Mouse (Mus musculus) kidney, postnatal 14 days (tissue): Measurements from ENCODE around the gene Prdx5.
A peak's percentile ranks its signal among the peaks of the same experiment; 100 is the strongest.

Source experiments
- DNase-seq: peaks from one replicate; pipeline ENCODE4 v3.0.0; 2022; ENCODE audit warnings: mixed read lengths

The Prdx5 gene

DNA sequence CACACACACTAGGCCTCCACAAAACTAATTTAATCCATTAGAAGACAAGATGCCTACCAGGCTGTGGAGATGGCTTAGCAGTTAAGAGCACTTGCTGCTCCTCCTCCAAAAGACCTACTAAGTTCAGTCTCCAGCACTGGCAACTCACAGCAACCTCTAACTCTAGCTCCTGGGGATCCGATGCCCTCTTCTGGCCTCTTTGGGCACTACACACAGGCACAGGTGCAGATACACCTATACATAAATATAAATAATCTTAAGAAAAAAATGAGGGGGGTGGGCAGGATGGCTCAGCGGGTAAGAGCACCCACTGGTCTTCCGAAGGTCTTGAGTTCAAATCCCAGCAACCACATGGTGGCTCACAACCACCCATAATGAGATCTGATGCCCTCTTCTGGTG is 26.4 kb upstream of the Prdx5 start:
- DNase-seq, result no peak

DNA sequence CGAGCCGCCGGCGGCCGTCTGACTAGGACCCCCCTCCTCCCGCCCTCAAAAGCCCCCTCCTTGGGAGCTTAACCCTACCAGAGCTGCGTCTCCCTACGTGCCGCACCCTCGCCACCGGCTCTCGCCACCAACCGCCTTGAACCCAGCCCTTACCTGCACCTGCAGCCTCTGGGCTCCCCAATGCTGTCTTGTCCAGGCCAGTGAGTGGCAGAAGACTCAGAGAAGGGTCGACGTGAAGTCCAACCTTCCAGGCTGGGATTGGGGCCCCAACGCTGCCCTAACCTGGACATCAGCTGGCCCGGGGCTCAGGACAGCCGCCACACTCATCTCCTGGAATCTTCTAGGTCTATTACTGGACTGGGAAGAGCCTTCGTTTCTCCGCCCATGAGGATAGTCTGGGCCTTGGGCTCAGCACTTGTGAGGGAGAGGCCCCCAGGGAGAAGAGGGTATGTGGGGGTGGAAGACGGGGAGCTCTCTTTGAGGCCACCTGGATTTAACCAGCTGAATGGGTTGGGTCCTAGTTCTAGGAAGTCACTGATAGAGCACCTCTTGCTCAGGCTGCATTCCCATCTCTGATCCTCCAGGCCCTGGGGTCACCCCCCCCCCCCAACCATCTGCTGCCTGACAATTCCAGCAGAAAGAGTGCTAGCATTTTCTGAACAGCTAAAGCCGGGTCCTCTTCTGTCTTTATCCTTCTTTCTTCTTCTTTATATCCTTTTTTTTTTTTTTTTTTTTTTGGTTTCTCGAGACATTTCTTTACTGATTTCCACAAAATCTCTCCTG is 24.5 kb upstream of the Prdx5 start, which contains the start of gene Kcnk4:
Gene Kcnk4, minus strand, starts transcription at position 321 of the 783 bp plus-strand sequence.
- DNase-seq, result no peak

DNA sequence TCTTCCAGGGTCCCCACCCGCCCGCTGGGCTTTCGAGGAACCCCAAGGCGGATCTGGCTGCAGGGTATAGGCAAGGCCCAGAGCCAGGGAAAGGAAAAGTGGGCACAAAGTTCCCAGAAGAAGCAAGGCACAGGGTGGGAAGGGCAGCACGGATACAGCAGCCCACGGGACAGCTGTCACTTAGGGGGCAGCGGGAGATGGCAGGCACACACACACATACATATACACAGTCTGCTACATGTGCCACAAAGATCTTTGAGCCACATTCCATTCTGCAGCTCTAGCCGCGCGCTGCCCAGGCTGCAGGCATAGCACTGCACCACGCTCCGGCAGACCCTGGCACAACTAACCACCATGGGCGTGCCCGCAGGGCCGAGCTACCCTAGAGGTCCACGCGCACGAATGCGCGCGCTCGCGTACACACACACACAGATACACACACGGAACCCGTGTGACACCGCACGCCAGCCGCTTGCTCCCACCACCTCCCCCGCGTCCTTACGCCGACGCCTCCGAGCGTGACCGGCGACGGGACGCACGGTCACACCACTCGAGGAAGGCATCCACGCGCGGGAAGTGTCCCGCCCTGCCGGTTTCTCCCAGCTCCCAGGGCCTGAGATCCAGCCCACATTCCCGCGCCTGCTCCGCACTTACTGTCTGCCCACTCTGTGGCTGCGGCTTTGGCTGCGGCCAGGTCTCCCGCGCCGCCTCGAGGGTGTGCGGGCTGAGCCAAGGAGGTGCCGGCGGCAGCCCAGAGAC is 23.7 kb upstream of the Prdx5 start:
- DNase-seq, result peak; percentile 56

DNA sequence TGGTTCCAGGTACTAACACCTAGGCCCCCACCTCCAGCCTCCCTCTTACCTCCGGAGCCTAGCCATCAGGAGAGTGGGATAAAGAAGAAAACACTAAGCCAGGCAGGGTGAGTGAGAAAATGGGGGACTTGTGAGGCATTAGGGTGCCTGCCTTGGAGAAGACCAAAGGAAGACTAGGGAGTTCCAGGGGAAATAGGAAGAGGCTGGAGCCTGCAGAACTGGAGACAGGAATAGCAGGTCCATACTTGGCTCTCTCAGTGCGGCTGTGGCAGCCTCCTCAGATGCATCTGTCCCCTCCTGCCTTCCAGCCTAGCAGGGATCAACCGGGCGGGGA is 23.2 kb upstream of the Prdx5 start:
- DNase-seq, result no peak

DNA sequence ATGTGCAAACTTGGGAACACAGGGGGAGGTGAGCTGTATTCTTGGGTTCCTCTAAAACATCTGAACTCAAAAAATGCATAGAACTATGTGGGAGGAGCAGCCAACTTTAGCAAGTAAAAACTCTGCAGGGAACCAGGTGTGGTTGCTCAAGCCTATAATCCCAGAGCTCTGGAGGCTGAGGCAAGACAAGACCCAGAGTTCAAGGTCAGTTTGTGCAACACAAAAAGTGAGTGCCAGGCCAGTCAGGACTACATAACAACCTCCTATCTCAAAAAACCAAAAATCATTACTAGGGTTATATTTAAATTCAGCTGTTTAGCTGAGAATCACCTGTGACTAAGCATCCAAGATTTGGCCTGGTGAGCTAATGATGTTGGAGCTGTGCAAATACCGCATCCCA is 22.1 kb upstream of the Prdx5 start:
- no peak for DNase-seq

DNA sequence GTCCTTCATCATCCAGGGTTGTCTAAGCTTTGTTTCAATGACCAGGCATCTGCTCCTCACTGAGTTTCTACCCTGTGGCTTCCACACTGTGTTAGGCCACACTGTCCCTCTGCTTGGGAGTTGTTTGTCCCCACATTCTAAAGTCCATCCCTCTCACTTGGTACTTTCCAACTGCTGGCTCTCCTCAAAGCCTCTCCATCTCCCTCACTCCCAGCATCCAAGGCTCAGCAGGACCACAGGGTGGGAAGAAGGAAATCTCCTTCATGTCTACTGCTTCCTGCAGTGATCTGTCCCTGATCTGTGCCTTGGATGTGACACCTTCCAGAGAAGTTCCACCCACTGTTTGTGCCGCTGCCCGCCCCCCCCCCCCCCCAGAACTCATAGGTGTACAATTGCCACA is 21.1 kb upstream of the Prdx5 start:
- DNase-seq, result no peak

DNA sequence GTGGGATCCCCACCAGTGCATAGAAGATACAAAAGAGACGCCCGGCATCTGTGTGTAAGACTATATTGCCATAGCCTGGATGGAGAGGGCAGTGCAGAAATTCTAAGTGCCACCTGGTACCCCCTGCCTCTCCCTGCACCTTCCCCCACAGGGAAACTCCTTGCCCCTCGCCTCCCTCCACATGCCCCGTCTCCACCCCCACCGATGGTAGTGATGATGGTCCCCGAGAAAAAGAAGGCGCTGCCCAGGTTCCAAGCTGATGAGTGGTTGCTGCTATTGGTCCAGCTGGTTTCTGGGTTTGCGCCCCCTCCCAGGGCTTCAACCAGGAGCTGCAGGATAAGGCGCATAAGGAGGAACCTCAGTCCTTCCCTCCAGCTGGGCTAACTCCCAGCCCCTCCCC is 18.2 kb upstream of the Prdx5 start:
- no peak for DNase-seq

DNA sequence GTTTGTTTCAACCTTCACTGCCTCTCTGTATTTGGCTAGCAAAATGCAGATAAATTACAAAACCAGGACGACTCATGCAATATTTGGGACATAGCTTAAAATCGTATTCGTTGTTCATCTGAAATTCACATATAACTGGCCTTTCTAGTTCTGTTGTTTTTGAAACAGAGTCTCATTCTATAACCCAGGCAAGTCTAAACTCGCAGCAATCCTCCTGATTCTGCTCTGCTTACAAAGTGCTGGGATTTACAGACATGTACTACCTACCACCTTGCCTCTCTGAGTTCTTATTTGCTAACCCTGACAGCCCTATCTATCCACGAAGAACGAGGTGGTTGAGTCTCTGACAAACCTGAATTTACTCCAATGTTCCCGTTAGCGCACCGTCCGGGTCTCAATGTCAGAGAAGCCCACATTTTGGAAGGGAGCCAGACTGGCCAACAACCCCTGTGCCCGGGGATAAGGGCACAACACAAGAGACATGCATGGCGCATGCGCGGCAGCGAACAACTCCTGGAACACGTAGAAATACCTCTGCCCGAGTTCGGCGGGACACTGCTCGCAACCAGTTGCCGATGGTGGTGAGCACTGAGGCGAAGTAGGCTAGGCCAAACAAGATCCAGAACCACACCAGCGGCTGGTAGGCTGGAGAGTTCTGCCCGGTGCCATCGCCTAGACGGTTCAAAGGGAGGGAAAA is 16.8 kb upstream of the Prdx5 start:
- peak; percentile 74 for DNase-seq

DNA sequence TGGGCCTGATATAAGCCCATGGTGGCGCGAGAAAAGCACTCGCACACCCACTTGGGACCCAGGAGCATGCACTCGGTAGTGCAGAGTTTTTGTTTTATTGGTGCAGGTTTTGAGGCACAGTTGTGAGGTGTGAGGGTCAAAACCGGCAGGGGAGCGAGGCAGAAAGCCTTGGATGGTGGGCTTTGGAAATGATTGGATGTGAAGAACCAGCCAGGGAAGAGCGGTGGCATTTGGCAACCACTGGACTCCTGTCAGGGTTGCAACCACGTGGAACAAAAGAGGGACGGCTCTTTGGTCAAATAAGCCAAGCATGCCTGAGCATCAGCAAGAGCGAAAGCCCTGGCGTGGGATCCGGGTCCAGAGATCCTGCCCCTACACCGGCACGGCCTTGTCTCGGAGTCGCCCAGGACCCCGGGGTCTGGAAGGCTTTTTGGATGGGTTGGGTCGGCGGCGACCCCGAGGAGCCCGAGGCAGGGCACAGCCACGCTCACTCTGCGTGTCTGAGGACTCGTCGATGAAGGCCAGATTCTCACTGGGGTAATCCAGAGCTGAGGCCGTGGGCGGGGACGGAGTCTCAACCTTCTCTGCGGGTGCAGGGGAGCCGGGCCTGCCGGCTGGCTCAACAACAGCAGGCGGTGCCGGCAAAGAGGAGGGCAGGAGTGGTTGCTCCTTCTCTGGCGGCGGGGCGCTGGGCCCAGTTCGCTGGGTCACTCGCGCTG is 15.9 kb upstream of the Prdx5 start:
- DNase-seq, result no peak

DNA sequence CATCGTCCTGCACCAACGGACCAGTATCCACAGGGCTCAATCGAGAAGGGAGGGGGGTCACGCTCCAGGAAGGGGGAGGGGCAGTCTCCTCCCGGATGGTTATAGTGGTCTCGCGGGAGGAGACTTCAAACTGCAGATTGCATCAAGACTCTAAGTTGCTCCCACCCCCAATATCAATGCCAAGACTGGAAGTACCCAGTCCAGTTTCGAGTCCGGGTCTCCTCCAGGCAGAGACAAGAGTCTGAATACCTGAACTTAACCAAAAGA is 15.3 kb upstream of the Prdx5 start, which contains the start of gene Catsperz:
Gene Catsperz, minus strand, starts transcription at position 74 of the 267 bp plus-strand sequence.
- no peak for DNase-seq

DNA sequence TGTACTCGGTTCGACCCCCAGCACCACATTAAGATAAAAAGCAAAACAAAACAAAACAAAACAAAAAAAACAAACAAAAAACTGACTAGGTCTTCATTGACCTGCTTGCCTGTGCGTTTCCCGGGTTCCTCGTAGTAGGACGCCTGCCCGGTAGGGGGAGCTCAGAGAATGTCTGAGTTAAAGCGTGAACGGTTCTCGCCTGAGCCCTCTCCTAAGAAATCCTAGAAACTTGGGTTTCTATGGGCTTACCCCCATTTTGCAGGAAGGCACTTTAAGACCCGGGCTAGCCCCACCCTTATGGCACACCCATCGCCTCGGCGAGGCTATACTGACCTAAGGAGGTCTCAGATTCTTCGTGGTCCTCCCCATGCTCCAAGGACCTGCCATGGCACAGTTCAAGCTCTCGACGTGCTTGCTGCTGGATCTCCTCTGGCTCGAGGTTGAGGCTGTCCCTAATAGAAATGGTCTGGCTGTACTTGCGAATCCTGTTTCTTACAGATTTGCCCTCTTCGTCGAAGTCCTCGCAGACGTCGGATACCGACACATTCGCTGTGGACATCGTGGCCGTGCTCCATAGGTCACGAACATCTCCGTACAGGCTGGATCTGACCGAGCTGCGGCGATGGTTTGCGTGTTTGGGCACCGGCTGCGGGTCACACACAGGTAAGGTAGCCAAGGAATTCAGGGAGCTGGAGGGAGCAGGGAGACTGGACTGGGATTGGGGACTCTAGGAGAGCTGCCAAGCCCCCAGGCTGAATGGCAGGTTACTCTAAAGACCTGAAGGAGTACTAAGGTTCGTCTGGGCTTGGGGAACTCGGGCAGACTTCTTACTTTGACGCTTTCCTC is 14.8 kb upstream of the Prdx5 start:
- DNase-seq, result peak; percentile 91

DNA sequence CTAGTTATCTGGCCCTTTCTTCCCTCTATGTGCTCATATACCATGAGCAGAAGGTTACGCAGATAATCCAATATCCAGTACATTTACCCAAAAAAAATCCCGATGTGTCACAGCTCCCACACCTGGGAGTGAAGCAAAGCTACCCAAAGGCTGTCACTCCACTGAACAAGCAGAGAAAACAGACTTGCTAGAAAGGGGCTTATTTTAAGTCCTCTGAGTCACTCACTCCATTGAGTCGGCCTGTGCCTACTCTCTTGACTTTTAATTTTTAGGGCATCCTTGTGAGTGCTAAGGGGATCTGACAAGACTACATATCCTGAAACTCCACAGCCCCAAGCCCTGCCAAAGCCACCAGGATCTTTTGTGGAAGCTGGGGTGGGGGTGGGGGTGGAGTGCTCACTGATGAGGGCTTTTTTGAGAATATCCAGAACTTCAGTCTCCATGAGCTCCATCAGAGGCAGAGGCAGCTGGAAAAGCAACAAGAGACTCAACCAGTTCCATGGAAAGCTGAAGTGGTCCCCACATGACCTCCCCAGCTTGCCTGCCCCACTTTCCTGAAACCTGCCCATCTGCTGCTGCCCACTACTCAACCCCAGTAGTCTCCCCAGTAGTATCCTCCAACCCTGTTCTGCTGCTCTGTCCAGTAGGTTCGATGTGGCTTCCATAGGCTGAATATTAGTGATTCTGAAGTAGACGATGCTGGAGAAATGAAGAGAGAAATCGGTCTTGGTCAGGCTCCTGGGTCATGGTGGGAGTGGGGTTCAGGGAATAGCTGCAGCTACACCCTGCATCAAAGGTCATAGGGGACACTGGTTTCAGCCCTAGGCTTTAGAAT is 13.2 kb upstream of the Prdx5 start:
- no peak for DNase-seq

DNA sequence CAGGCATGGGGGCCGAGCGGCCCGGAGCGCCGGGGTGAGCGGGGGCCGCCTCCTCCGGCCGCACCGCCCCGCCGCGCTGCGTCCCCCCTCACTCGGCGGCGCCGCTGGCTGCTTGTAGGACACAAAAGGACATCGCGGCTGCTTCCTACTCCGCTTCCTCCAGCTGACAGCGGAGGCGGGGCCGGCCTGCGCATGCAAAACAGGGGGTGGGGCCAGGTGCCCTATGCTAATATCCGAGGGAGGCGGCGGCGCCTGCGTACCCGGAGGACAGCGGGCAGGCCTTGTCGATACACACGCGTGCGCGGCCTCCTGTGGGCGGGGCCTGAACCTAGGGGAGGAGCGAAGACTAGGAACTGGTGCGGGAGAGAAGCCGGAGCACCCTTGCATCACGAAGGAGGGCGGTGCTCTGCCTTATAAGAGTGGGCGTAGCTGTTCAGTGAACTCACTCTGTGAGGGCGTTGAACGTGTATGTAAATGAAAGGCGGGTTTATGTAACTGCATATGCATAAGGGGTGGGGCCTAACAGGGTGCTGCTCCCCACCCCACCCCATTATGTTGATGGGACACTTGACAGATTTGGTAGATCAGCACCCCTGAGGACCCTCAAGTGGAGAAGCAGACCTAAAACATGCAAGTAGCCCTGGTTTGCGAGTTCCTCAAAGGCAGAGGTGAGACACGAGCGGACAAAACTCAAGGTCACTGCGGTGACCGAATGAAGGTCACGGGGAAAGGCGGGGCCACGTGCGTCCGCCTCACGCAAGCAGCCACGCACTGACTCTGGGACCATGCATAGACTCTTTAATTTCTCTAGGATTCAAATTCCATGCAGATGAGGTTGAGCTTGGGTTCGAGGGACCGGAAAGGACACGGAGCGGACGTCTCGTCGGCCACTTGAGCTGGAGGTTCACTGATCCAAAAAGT is 12.0 kb upstream of the Prdx5 start, which contains the start of gene Esrra:
Gene Esrra, minus strand, starts transcription at position 167 of the 921 bp plus-strand sequence.
- DNase-seq, result peak; percentile 100

DNA sequence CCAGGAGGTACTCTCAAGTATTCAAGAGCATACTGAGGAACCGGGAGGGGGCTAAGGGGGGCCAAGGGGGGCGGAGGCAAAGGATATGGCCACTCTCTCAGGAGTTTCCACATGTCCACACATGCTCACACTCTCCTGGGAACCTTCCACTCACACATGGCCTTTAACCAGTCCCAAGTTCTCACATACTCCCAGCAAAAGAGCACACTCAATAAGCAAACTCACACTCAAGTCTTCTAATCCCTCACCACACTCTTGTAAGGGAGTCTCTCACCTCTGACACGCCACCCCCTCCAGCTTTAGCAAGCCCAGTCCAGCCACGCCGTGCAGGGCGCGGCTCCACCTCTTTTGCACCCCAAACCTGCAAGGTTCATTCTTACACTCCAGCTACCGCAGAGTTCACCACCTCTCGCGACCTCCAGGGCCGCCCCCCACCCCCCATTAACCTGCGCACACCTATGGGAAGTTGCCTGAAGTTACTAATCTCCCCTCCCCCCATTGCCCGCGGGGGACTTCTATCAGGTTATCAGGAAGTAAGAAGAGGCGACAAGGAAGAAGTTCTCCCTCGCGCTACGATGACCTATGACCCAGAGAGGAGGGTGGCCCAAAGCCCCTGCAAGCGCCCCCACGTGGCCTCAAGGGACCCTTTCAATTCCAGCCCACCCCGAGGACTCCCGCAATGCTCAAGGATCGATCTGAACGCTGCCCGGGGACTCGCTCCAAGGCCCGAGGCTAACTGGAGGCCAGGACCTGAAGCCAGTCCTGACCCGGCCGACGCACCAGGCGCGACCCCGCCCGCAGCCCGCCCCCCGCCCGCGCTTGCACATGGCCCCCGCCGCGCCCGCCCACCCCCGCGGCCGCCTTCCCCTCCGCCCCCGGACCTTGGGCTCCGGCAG is 11.1 kb upstream of the Prdx5 start:
- DNase-seq, result no peak

DNA sequence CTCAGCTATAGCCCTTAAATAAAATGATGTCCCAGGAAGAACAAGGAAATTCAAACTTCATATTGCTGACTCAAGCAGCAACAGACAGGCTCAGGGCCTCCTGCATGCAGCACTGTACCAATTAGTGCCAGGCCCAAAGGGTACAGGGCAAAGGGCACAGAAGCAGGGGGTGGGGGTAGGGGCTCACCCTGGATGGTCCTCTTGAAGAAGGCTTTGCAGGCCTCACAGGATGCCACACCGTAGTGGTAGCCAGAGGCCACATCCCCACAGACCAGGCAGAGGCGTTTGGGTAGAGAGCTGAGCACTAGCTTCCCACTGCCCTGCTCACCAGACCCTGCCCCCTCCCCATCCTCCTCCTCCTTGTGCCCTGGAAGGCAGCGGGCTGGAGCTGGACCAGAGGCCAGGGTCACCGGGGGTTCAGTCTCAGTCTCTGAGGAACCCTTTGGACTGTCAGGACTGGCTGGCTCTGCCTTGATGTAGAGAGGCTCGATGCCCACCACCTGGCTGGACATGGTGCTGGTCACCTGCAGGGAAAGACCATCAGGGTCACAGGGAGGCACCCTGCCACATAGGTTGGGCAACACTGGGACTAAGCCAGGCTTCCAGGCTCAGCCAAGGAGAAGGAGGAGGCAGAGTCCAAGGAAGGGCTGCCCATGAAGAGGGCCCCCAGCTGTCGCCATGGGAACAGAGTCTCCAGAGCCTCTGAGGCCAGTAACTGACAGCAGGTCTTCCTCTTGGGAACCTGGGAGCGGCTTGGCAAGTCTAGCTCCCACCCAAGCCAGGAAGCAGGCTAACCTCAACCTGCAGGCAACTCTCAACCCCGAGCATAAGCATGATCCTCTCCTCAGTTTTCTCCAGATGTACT is 10.2 kb upstream of the Prdx5 start:
- DNase-seq, result peak; percentile 85

DNA sequence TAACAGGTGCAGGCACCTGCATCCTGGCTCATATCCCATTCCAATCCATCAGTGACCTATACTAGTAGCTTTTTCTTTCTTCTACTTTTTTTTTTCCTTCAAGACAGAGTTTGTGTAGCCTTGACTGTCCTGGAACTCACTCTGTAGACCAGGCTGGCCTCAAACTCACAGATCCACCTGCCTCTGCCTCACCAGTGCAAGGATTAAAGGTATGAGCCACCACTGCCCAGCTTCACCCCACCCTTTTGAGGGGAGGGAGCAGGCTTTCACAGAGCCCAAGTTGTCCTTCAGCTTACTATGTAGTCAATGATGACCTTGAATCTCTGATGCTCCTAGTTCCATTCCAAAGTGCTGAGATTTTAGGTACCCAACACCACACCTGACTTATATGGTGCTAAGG is 9.5 kb upstream of the Prdx5 start:
- DNase-seq, result no peak

DNA sequence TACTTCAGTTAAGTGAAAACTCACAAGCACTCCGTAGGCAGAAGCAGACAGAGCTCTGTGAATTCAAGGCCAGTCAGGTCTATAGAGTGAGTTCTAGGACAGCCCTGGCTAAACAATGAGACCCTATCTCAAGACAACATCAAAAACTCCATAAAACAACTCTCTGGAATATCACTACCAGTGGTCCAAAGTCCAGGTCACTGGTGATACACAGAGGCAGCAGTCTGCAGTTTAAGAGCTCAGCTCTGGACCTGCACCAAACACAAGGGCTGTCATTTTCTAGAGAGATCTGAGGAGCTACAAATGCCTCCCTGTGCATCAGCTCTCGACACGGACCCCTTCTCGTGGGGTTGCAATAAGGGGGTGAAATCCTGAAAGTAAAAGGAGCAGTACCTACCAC is 8.4 kb upstream of the Prdx5 start:
- DNase-seq, result no peak

DNA sequence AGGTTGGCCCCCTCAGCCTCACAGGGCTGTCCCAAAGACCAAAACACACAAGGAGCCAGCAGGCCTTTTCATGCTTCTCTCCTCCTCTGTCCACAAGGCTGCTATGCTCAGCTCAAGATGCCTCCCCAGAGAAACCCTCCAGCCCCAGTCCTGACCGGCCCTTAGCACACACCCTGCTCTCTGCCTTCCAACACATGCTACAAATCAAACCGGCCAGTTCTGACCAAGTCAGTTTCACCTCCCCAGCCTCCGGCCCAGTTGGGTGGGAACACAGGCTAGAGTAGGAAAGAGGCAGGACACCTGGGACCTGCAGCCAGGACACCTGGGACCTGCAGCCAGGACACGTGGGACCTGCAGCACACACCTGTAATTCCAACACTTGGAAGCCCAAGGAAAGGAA is 6.6 kb upstream of the Prdx5 start:
- no peak for DNase-seq
